Mouse (Mus musculus): Measurements from ENCODE around the gene Slc25a41. TPM values are rescaled to one million over a fixed set of nuclear protein-coding genes. Genes with fewer than 3 reads are reported as not detected.

Gene Slc25a41
- not detected in 2 replicates for polyA plus RNA-seq (2015; fragmentation: Nextera tagmentation; extraction: Ambion mirVana)

DNA sequence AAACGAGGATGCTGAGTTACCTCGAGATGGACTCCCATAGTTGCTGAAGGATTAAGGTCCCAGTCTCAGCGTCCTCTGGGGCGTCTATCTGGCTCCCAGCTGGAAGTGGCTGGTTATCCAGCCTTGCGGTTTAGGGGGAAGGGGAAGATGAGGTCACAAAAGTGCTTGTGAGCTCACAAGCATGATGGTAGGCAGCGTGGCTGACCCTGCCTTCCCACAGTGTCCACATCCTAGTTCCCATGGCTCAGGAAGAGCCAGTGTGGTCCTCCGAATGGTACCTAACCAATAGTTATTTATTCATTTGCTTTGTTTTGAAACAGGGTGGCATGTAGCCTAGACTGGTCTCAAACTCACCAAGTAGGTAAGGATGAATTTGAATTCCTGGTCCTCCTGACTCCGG is at the start of gene Slc25a41:
TSS of gene Slc25a41 (minus strand) at position 101 of the 400 bp plus-strand sequence.
- H3K36me3 ChIP-seq: peaks cover 10% of the 10 kb centered on the region
- H3K4me2 ChIP-seq: no peak within 1 kb of the TSS
- ATAC-seq (ENCODE audit: insufficient number of reproducible peaks, insufficient read depth, low FRiP score, low TSS enrichment, low read depth): no peak
- H3K27ac ChIP-seq: no peak within 1 kb of the TSS
- no peak within 1 kb of the TSS for H3K9ac ChIP-seq
- no peaks in the 10 kb centered on the region for H3K9me3 ChIP-seq
- 70% methylated on average over 8 of the region's 8 CpGs for WGBS
- H3K27me3 ChIP-seq: peaks cover 24% of the 10 kb centered on the region
- H3K4me3 ChIP-seq: no peak within 1 kb of the TSS
- peaks cover 8% of the 10 kb centered on the region; the same call in 1 of the 2 replicates for H3K4me1 ChIP-seq

DNA sequence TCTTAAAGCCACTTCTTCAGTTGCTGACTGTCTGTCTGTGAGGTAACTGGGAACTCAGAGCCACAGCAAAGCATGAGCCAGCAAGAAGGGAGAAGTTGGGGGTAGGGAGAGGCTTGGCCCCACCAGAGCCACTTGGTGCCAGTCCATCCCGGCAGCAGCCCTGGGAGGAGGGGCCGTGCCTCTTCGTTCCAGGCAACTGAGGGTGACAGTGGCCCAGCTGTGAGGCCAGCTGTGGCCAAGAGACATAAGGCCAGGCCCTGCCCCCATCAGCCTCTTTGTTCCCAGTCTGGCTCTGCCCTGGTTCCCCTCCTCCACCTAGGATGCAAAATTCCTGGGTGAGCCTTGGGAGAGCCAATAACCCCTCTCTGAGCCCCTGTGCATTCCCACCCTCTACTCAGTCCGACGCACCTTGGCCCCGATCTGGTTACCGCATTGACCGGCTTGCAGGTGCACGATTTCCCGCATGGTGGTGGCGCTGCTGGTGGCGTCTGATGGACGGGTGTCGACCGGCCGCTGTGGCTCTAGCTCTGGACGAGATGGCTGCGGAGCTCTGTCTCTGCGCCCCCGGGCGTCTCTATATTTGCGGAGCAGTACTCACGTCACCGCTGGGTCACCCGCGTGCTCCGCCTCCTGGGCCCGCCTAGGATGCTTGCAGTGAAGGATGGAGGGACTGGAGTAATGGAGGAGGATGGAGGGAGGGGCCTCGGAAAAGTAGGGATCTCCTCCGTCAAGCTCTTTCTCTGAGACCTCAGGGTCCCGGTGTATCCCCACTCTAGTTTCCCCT is 45.8 kb upstream of the Slc25a41 start, which contains the start of gene Tubb4a:
TSS of gene Tubb4a (minus strand) at position 734 of the 784 bp plus-strand sequence.
- WGBS: under 1% methylated on average over 31 of the region's 31 CpGs
- peak within 1 kb of the TSS; percentile 55 for H3K9ac ChIP-seq
- H3K4me3 ChIP-seq: peak within 1 kb of the TSS; percentile 40
- H3K27me3 ChIP-seq: peaks cover 45% of the 10 kb centered on the region
- peaks cover 7% of the 10 kb centered on the region; the same call in 1 of the 2 replicates for H3K4me1 ChIP-seq
- H3K27ac ChIP-seq: no peak within 1 kb of the TSS
- H3K9me3 ChIP-seq: no peaks in the 10 kb centered on the region
- H3K36me3 ChIP-seq: no peaks in the 10 kb centered on the region
- peak within 1 kb of the TSS; percentile 61 for H3K4me2 ChIP-seq
- no peak for ATAC-seq (ENCODE audit: insufficient number of reproducible peaks, insufficient read depth, low FRiP score, low TSS enrichment, low read depth)

DNA sequence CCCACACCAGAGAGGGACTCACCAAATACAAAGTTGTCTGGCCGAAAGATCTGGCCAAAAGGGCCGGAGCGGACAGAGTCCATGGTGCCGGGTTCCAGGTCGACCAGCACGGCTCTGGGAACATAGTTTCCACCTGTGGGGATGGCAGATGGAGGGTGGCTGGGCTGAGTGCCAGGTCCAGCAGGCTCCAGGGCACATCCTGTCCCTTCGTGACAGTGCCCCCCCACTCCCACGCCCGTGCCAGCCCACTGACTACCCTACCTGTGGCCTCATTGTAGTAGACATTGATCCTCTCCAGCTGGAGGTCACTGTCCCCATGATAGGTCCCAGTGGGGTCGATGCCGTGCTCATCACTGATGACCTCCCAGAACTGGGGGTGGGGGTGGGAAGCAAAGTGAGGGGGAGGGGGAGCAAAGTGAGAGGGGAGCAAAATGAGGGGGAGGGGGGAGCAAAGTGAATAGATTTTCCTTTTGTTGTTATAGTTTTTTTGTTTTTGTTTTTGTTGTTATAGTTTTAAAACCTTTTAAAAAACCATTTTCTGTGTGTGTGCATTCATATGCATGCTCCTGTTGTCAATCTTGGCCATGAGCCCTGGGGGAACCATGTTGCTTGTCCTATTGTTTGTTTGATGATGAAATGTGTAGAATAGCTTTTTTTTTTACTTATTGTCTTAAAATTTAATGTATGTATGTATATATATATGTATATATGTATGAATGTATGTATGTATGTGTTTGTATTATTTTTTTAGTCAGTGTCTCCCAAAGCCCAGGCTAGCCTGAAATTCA is 44.7 kb upstream of the Slc25a41 start:
- H3K27ac ChIP-seq: no peak overlapping the region
- H3K36me3 ChIP-seq: no peaks in the 10 kb centered on the region
- no peak overlapping the region for H3K4me2 ChIP-seq
- WGBS: 91% methylated on average over 11 of the region's 11 CpGs
- H3K9me3 ChIP-seq: no peaks in the 10 kb centered on the region
- peaks cover 7% of the 10 kb centered on the region; the same call in 1 of the 2 replicates for H3K4me1 ChIP-seq
- H3K4me3 ChIP-seq: no peak overlapping the region
- H3K27me3 ChIP-seq: peaks cover 42% of the 10 kb centered on the region
- ATAC-seq (ENCODE audit: insufficient number of reproducible peaks, insufficient read depth, low FRiP score, low TSS enrichment, low read depth): no peak
- H3K9ac ChIP-seq: no peak overlapping the region

DNA sequence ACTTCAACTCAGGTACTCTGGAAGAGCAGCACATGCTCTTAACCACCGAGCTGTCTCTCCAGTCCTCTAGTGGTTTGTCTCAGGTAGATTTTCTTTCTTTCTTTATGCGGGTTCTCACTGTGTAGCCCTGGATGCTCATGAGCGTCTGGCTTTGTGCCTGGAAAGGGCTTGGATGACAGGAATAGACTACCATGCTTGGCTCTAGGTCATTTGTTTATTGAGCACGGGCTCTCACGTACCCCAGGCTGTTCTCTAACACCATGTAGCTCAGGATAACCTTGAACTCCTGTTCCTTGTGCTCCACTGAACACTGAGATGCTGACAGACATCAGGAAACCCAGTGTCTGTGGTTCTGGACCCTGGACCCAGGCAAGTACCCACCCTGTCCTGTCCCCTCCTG is 41.0 kb upstream of the Slc25a41 start:
- Histone ChIP-seq H3K36me3 (no peaks in the 10 kb centered on the region), H3K9ac (no peak overlapping the region), H3K9me3 (no peaks in the 10 kb centered on the region), H3K4me1 (peaks cover 6% of the 10 kb centered on the region; the same call in 1 of the 2 replicates), H3K4me3 (no peak overlapping the region), H3K27ac (no peak overlapping the region), H3K4me2 (no peak overlapping the region), H3K27me3 (peaks cover 17% of the 10 kb centered on the region)
- 82% methylated on average over 5 of the region's 5 CpGs for WGBS
- ATAC-seq (ENCODE audit: insufficient number of reproducible peaks, insufficient read depth, low FRiP score, low TSS enrichment, low read depth): no peak

DNA sequence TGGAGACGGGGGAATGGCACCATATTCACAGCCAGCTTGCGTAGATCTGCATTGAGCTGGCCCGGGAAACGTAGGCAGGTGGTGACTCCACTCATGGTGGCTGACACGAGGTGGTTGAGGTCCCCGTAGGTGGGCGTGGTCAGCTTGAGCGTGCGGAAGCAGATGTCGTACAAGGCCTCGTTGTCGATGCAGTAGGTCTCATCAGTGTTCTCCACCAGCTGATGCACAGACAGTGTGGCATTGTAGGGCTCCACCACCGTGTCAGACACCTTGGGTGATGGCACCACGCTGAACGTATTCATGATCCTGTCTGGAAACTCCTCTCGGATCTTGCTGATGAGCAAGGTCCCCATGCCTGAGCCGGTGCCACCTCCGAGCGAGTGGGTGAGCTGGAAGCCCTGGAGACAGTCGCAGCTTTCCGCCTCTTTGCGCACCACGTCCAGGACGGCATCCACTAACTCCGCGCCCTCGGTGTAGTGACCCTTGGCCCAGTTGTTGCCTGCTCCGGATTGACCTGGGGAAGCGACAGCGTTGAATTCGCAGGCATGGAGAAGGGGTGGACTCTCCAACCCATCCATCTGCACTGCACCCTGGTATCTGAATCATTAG is 39.9 kb upstream of the Slc25a41 start:
- Histone ChIP-seq H3K27me3 (0 out of 2 replicates have a peak, but pooled peaks cover 7% of the 10 kb centered on the region), H3K4me3 (no peak overlapping the region), H3K9ac (no peak overlapping the region), H3K36me3 (no peaks in the 10 kb centered on the region), H3K4me2 (no peak overlapping the region), H3K4me1 (no peaks in the 10 kb centered on the region), H3K27ac (no peak overlapping the region), H3K9me3 (no peaks in the 10 kb centered on the region)
- 93% methylated on average over 31 of the region's 31 CpGs for WGBS
- ATAC-seq (ENCODE audit: insufficient number of reproducible peaks, insufficient read depth, low FRiP score, low TSS enrichment, low read depth): no peak

DNA sequence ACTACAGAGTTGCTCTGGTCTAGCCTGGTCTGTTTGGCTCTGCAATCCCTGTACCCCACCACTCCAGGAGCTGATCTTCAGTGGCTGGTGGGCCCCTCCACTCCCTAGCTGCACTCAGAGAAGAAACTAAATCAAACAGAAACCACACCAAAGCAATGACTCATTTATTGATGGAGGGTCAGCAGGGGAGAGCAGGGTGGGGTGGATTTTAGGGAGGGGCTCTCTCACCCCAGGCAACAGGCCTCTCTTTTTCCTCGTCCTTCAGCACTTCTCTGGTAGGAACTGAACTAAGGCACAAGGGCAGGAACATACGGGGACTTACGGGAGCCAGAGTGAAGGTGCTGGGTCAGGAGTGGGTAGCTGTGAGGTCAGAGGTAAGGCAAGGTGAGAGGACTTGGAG is 38.5 kb upstream of the Slc25a41 start:
- ATAC-seq (ENCODE audit: insufficient number of reproducible peaks, insufficient read depth, low FRiP score, low TSS enrichment, low read depth): no peak
- Histone ChIP-seq H3K9me3 (no peaks in the 10 kb centered on the region), H3K9ac (no peak overlapping the region), H3K4me2 (no peak overlapping the region), H3K4me1 (no peaks in the 10 kb centered on the region), H3K27ac (no peak overlapping the region), H3K4me3 (no peak overlapping the region), H3K36me3 (no peaks in the 10 kb centered on the region), H3K27me3 (0 out of 2 replicates have a peak, but pooled peaks cover 4% of the 10 kb centered on the region)
- 68% methylated on average over 3 of the region's 3 CpGs for WGBS

DNA sequence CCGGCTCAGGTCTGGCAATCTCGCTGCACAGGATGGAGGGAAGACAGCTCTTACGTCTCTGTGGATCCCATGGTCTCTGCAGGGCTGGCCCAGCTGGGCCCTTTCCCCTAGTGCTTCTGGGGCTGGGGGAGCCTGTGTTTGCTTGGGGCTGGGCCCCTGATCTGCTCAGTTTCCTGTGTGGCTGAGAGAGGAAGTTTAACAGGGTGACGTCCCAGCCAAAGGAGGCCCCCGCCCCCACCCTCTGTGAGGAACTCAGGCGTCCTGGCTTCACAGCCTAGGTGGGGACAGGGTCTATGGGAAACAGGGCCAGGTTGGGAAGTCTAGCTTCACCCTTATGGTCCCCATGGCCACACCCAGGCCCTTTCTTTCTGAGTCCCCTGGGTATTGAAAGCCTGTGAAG is 36.9 kb upstream of the Slc25a41 start, which contains the start of gene Dennd1c:
TSS of gene Dennd1c (minus strand) at position 179 of the 400 bp plus-strand sequence.
- Histone ChIP-seq H3K27ac (no peak within 1 kb of the TSS), H3K36me3 (no peaks in the 10 kb centered on the region), H3K4me2 (no peak within 1 kb of the TSS), H3K9ac (no peak within 1 kb of the TSS), H3K9me3 (no peaks in the 10 kb centered on the region), H3K4me3 (no peak within 1 kb of the TSS), H3K27me3 (no peaks in the 10 kb centered on the region), H3K4me1 (no peaks in the 10 kb centered on the region)
- ATAC-seq (ENCODE audit: insufficient number of reproducible peaks, insufficient read depth, low FRiP score, low TSS enrichment, low read depth): no peak
- WGBS: 48% methylated on average over 6 of the region's 6 CpGs

DNA sequence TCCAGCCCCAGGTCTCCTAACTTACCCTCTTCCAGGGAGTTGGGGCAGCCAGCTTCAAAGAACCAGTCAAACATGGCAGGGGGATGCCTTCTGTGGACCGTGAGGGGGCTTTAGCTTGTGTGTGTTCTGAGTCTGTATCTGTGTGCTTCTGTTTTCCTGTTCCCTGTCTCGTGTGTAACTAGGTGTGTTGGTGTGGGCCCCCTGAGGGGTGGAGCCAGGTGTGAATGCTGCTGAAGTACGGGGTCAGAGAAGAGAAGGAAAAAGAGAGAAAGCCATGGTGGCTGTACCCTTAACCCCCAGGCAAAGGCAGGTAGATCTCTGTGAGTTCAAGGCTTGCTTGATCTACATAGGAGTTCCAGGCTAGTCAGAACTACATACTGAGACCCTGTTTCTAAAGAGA is 35.5 kb upstream of the Slc25a41 start:
- ATAC-seq (ENCODE audit: insufficient number of reproducible peaks, insufficient read depth, low FRiP score, low TSS enrichment, low read depth): no peak

DNA sequence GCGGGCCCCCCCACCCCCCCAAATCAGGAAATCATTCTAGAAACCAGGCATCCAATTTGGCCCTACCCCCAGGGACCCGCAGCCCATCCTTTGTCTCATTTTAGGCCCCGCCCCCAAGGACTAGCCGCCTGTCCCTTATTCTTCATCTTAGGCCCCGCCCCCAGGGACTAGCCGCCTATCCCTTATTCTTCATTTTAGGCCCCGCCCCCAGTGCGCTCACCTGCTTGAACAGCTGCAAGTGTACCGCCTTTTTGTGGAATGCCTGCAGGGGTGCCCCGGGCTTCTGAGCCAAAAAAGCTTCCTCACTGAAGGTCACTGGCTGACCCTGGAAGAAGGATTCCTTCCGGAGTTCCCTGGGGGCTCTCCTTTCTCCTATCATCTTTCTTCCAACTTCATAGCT is 29.2 kb upstream of the Slc25a41 start:
- 3% methylated on average over 11 of the region's 11 CpGs for WGBS
- Histone ChIP-seq H3K27ac (no peak overlapping the region), H3K9me3 (no peaks in the 10 kb centered on the region), H3K4me2 (peak overlapping the region; percentile 14; the same call in 1 of the 2 replicates), H3K4me3 (peak overlapping the region; percentile 9; the same call in 1 of the 2 replicates), H3K27me3 (peaks cover 29% of the 10 kb centered on the region), H3K36me3 (no peaks in the 10 kb centered on the region), H3K4me1 (no peaks in the 10 kb centered on the region), H3K9ac (no peak overlapping the region)
- ATAC-seq (ENCODE audit: insufficient number of reproducible peaks, insufficient read depth, low FRiP score, low TSS enrichment, low read depth): 0 out of 2 replicates have a peak, but pooled peaks have one; percentile 56

More for the DNA sequence above, 35.5 kb upstream of the Slc25a41 start:
- no peak overlapping the region for H3K4me2 ChIP-seq
- H3K27ac ChIP-seq: no peak overlapping the region
- H3K9ac ChIP-seq: no peak overlapping the region
- H3K27me3 ChIP-seq: no peaks in the 10 kb centered on the region; the same call in 1 of the 2 replicates
- H3K9me3 ChIP-seq: no peaks in the 10 kb centered on the region
- H3K4me1 ChIP-seq: no peaks in the 10 kb centered on the region
- no peak overlapping the region for H3K4me3 ChIP-seq
- 56% methylated on average over 3 of the region's 3 CpGs for WGBS
- no peaks in the 10 kb centered on the region for H3K36me3 ChIP-seq

DNA sequence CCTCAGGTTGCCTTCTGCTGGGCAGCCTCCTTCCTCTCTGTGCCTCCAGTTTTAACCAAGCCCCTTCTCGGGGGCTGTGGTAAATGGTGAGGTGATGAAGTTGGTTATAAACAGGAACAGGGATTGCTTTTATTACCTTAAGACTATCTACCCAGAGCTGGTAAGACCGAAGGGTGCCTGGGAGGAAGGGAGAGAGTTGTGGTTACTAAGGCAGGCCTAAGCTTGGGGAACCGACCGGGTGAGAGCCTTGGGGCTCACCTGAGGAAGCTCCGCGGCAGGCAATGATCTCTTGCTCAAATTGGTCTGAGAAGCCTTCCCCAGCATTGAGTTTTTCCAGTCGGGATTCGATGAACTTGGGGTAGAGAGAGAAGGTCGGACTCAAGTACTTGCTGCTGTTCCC is 28.8 kb upstream of the Slc25a41 start:
- no peak overlapping the region for H3K9ac ChIP-seq
- peaks cover 32% of the 10 kb centered on the region for H3K27me3 ChIP-seq
- no peaks in the 10 kb centered on the region for H3K4me1 ChIP-seq
- H3K9me3 ChIP-seq: no peaks in the 10 kb centered on the region
- peak overlapping the region; percentile 9; the same call in 1 of the 2 replicates for H3K4me3 ChIP-seq
- peak overlapping the region; percentile 14 for H3K4me2 ChIP-seq
- ATAC-seq (ENCODE audit: insufficient number of reproducible peaks, insufficient read depth, low FRiP score, low TSS enrichment, low read depth): no peak
- no peaks in the 10 kb centered on the region for H3K36me3 ChIP-seq
- 11% methylated on average over 9 of the region's 9 CpGs for WGBS
- H3K27ac ChIP-seq: no peak overlapping the region

DNA sequence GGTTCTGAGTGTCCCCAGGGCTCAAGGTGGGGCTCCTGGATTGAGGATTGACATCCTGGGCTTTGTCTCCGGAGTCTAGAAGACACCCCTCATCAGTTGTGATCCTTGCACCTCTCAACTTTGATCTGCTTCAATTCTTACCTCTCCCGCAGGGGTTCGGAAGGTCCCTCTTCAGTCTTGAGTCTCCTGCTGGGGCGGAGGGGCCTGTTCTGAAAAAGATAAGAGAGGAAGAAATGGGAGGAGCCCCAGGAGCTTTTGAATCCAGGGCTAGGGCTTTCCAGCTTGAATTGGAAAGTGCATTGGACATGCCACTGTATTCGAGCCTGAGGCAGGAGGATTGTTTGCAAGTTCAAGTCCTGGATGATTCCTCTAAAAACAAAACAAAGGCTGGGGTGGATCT is 25.5 kb upstream of the Slc25a41 start:
- no peak overlapping the region for H3K27ac ChIP-seq
- no peak overlapping the region for H3K4me2 ChIP-seq
- H3K9ac ChIP-seq: no peak overlapping the region
- 66% methylated on average over 5 of the region's 5 CpGs for WGBS
- no peak for ATAC-seq (ENCODE audit: insufficient number of reproducible peaks, insufficient read depth, low FRiP score, low TSS enrichment, low read depth)
- no peaks in the 10 kb centered on the region for H3K36me3 ChIP-seq
- H3K4me3 ChIP-seq: no peak overlapping the region
- H3K4me1 ChIP-seq: peaks cover 4% of the 10 kb centered on the region; the same call in 1 of the 2 replicates
- no peaks in the 10 kb centered on the region for H3K9me3 ChIP-seq
- H3K27me3 ChIP-seq: peaks cover 64% of the 10 kb centered on the region
